Mouse (Mus musculus) lung, adult 10 weeks (tissue): ENCODE data around the gene Gse1. TPM values are rescaled to one million over a fixed set of nuclear protein-coding genes. Genes with fewer than 3 reads are reported as not detected.

ENCODE experiments used
- polyA plus RNA-seq: library from polyadenylated mRNA; stranded (reverse); fragments of 350-450 nt; fragmentation: Illumina TruSeq; extraction: RNeasy Lipid Tissue Mini Kit (QIAGEN cat#74804); gene quantifications from one replicate; pipeline ENCODE4 v1.2.3, GENCODE M21; 2014; ENCODE audit warnings: low read depth, low replicate concordance; ENCODE audit not compliant: insufficient read depth

Gse1 gene
- polyA plus RNA-seq = 6.2 TPM

GRCm38 (mm10) chr8:120227891-120228591 lies at the start of gene Gse1:
Gene Gse1, plus strand, starts transcription at chr8:120228456.

GRCm38 (mm10) chr8:120588908-120589771 lies 360.9 kb downstream of the Gse1 start, which contains the start of gene Gins2:
Gene Gins2, minus strand, starts transcription at chr8:120589304.

Other genes with a start within 250 kb of the Gse1 start
- gene Crispld2, start 236.0 kb upstream of the Gse1 start, polyA plus RNA-seq = 32.0 TPM
- 20.8 TPM for gene Zdhhc7, start 127.0 kb upstream of the Gse1 start, polyA plus RNA-seq
- 29.8 TPM for gene 6430548M08Rik, start 114.3 kb upstream of the Gse1 start, polyA plus RNA-seq
- 14.3 TPM for gene Fam92b, start 51.0 kb upstream of the Gse1 start, polyA plus RNA-seq